Mouse (Mus musculus): Measurements from ENCODE around the gene Cdc20b. TPM values are rescaled to one million over a fixed set of nuclear protein-coding genes. Genes with fewer than 3 reads are reported as not detected.

Cdc20b gene
- polyA plus RNA-seq (2012): not detected in 2 replicates

DNA sequence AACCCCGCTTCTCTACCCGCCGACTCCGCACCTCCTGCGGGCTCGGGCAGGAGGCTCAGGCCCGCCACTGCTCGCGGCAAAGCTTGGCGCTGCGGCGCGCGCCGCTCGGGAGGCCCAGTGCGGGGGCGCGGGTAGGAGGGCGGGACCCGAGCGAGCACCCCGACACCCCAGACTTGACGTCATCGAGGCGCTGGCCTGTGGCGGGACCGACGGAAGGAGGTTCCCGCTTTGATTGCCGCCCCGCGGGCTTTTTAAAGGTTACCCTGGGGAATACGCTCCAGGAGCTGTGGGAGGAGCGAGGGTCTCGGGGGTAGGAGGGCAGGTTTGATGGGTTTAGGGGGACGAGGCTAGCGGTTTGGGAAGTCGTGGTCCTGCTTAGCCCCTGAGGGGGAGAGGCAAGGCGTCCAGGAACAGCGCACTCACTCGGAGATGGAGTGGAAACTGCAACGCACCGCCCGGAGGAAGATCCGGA is at the start of gene Cdc20b:
Cdc20b (plus strand) TSS at position 162 of the 472 bp plus-strand sequence.
- TF ChIP-seq GATA1 (IDR thresholded peaks at IDR 0.05; ENCODE audit: low read length): no peak

DNA sequence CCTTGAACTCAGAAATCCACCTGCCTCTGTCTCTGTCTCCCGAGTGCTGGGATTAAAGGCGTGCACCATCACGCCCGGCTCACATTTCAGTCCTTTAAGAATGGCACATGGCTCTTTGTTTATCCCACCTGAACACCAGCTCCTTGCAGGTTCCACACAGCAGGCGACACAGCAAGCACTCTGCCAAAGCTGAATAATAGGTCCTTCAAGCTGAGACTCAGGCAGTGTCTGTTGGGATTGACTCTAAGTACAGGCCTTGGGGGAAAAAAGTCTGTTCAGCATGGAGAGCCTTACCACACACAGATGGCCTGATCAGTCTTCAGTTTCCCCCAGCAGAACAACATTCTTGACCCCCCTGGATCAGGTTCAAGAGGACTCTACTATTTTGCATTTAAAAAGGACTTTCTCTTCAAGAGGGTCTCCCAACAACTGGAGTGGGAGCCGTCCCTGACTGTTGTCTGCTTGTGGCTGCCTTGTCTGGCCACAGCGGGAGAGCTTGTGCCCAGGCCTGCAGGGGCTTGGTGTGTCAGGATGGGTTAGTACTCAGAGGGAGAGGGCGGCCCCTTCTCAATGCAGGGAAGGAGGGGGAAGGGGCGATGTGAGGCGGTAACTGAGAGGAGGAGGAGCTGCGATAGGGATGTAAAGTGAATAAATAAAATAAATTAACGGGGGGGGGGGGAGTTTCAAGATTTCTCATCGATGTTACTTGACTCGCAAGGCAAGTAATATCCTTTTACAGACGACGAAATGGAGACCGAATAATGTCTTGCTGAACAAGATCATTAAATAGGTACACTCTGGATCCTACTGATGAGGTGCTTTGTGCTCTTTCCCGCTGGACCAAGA is 49.1 kb upstream of the Cdc20b start:
- TF ChIP-seq GATA1 (IDR thresholded peaks at IDR 0.05; ENCODE audit: low read length): no peak

DNA sequence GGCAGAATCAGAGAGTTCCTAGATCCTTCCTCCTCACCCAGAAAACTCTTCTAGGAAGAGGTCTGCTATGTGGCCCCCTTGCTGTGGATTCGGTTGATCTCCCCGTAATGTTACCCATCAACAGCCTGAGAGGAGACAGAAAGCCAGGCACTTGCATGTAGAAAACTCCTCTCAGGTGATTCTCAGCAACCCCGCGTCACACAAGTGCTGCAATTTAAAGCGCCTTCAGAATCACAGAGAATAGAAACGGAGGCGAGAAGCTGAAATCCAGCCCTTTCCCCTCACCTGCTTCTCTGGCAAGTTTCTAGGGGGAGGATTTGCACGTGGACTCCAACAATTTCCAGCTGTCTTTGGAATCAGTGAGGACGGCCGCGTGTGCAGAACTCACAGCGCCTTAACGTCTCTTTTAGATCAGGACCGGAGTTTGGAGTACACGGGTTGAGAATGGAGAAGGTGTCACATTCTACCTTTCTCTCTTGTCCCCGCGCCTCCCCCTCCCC is 48.4 kb upstream of the Cdc20b start:
- no peak for TF ChIP-seq GATA1 (IDR thresholded peaks at IDR 0.05; ENCODE audit: low read length)

DNA sequence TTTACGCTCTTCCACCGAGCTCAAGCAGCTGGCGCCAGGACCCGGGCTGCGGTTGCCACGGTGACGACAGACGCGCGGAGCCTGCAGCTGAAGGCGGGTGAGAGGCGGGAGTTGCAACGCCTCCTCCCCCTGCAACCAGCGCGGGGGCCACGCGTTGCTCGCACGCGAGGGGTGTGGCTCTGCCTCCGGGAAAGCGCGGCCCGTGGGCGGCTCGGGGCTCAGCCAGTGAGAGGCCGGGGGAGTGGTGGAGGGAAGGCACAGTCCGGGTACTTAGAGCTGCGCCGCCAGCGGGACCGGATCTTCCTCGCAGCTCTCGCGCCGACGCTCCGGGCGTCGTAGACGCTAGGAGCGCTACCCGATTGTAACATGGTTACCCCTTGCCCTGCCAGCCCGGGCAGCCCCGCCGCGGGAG is 47.4 kb upstream of the Cdc20b start, which contains the start of gene Ccno:
Ccno (plus strand) TSS at position 271 of the 412 bp plus-strand sequence.
- TF ChIP-seq GATA1 (IDR thresholded peaks at IDR 0.05; ENCODE audit: low read length): no peak

DNA sequence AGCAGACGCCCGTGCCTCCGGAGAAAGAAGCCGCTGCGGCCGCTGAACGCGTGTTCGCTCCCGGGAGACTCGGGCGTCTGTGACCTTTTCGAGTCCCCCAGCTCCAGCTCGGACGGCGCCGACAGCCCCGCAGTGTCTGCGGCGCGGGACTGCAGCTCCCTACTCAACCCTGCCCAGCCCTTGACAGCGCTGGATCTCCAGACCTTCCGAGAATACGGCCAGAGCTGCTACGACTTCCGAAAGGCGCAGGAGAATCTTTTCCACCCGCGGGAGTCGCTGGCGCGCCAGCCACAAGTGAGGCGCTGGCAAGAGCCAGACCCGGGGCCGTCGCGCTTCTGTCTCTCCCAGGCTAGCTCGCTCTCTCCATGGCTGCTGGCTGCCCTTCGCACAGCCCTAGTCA is 46.9 kb upstream of the Cdc20b start:
- no peak for TF ChIP-seq GATA1 (IDR thresholded peaks at IDR 0.05; ENCODE audit: low read length)

DNA sequence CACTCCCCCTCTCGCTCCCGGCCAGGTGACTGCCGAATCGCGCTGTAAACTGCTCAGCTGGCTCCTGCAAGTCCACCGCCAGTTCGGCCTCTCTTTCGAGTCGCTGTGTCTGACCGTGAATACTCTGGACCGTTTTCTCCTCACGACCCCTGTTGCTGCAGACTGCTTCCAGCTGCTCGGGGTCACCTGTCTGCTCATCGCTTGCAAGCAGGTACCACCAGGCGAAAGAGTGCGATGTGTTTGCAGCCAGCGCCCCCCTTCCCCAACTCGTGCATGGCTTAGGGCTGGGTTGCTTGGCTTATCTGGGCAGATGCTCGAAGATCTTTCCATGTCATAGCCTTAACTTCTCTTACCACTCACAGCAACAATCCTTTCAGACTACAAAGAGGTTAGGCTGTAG is 46.0 kb upstream of the Cdc20b start:
- TF ChIP-seq GATA1 (IDR thresholded peaks at IDR 0.05; ENCODE audit: low read length): no peak

DNA sequence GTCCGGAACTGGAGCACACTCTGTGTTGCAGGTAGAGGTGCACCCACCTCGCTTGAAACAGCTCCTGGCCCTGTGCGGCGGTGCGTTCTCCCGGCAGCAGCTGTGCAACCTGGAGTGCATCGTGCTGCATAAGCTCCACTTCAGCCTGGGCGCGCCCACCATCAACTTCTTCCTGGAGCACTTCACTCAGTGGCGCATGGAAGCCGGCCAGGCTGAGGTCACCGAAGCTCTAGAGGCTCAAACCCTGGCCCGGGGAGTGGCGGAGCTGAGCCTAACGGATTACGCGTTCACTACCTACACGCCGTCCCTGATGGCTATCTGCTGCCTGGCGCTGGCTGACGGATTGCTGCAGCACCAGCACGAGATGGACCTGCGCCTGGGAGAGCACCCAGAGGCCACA is 45.4 kb upstream of the Cdc20b start:
- no peak for TF ChIP-seq GATA1 (IDR thresholded peaks at IDR 0.05; ENCODE audit: low read length)

DNA sequence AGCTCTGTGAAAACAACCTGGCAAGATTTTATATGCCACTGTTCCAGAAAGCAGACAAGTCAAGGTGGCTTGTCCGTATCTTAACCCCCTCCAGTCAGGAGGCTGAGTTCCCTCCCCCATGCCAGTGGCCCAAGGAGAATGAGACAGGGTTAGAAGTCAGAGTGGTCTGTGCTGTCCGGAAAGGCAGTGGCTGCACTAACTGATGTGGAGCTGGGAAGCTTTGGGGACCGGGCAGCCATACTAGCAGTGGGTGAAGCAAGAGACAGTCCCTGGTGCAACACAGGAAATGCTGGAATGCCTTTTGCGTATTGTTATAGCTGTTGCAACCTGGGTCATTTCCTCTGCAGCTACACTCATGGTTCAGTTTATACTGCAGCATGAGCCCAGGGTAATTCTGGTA is 44.6 kb upstream of the Cdc20b start:
- TF ChIP-seq GATA1 (IDR thresholded peaks at IDR 0.05; ENCODE audit: low read length): no peak

DNA sequence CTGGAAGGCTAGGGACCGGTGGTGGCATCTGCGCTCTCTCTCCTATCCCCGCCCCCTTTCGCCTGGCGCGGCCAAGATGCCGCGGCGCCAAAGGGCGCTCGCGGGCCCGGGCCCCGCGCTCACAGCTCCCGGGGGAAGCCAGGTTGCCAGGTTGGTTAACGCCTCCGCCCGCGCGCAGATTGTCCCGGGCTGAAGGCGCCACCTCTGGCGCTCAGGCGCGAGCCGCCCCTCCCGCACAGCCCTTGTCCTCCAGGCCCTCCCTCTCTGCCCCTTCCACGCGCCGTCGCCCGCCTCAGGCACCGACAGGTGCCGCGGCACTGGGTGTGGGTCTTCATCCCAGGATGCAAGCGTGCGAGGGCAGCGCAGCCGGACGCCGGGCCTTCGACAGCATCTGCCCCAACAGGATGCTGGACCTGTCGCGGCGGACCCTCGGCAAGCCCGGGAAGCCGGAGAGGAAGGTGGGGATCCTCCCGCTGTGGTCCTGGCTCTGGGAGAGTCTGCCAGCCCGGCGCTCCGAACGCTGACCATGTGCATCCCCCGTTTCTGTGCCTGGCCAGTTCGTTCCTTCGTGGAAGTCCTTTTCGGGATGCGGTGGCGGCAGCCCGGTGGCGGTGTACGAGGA is 41.3 kb upstream of the Cdc20b start, which contains the start of gene Mcidas:
Mcidas (plus strand) TSS at position 315 of the 622 bp plus-strand sequence.
- no peak for TF ChIP-seq GATA1 (IDR thresholded peaks at IDR 0.05; ENCODE audit: low read length)

DNA sequence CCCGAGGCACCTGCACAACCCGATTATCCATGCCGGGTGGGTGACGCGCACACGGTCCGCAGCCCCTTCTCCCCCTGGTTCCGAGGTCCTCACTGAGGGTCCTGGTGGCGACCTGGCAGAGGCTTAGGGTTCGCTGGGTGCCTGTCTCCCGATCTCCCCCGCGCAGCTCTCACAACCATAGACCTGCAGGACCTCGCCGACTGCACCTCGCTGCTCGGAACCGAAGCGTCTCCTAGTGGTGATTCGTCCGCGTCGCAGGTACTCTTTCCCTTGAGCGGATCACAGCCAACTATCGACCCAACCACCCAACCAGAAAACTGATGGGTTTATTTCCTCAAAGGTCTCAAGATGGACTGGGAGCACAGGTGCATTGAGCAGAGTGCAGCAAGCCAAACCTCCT is 40.7 kb upstream of the Cdc20b start:
- no peak for TF ChIP-seq GATA1 (IDR thresholded peaks at IDR 0.05; ENCODE audit: low read length)

DNA sequence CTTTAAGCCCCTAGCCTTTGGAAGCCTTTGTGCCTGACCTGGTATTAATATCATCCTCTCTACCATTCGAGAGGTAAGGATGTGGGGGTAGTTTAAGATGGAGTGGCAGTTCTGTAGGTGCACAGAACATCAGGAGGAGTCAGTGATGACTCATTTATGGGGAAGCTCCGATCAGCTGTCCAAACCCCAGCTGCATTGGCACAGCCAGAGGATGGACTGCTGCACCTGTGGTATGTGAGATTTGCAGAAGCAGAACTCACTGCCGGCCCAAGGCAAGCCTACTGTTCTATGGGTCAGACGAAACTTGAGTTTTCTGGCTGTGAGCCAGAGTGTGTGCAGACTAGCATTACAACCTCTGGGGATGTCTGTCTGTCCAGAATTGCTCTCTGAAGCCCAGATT is 38.5 kb upstream of the Cdc20b start:
- no peak for TF ChIP-seq GATA1 (IDR thresholded peaks at IDR 0.05; ENCODE audit: low read length)

DNA sequence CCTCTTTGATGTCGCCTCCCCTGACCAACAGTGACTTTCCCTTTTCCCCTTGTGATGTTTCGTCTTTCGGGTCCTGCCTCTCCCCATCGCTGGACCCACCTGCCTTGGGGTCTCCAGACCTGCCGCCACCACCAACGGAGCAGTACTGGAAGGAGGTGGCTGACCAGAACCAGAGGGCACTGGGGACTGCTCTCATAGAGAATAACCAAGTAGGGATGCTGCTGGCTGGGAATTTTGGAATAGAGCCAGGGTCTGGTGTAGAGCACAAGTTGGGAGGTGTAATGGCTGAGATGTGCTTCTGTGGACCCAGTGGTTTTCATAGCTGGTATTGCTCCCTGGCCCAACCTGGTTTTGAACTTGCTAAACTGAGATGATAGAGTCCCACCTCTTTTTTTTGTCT is 37.5 kb upstream of the Cdc20b start:
- no peak for TF ChIP-seq GATA1 (IDR thresholded peaks at IDR 0.05; ENCODE audit: low read length)

DNA sequence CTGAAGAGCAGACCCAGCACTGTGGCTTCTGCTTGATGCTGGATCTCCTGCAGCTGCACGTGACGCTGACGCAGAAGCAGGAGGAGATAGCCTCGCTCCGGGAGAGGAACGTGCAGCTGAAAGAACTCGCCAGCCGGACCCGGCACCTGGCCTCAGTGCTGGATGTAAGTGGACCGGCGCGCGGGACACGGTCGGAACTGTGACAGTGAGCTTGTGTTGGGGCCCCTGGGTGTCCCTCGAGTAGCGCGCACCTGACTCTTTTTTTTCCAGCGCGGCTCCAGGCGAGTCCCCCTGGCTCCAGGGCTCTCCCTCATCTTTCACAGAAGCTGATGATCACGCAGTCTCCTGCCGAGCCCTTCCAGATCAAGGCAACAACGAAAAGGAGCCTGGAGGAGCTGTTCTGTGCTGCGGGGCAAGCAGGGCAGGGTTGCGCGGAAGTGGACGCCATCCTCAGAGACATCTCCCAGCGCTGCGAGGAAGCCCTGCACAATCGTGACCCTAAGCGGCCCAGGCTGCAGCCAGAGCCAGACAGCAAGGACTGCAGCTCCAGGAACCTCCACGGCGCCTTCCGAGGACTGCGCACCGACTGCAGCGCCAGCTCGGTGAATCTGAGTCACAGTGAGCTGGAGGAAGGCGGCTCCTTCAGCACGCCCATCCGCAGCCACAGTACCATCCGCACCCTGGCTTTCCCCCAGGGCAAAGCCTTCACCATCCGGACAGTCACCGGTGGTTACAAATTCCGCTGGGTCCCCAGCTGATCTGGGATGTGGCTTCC is 36.3 kb upstream of the Cdc20b start:
- no peak for TF ChIP-seq GATA1 (IDR thresholded peaks at IDR 0.05; ENCODE audit: low read length)

DNA sequence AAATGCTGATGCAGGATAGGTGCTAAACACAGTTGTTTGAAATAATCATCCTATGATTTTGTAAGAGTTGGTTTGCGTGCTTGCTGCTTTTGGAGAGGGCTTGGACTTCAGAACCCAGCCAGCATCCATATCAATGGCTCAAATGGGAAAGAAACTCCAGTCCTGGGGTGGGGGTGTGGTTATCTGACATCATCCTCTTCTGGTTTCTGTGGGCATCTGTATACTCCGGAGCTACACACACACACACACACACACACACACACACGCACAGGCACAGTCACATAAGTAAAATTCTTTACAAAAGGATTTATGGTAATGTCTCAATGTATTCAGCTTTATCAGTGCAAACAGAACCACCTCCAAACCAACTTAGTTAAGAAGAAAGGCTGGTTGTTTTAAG is 34.8 kb upstream of the Cdc20b start:
- no peak for TF ChIP-seq GATA1 (IDR thresholded peaks at IDR 0.05; ENCODE audit: low read length)

DNA sequence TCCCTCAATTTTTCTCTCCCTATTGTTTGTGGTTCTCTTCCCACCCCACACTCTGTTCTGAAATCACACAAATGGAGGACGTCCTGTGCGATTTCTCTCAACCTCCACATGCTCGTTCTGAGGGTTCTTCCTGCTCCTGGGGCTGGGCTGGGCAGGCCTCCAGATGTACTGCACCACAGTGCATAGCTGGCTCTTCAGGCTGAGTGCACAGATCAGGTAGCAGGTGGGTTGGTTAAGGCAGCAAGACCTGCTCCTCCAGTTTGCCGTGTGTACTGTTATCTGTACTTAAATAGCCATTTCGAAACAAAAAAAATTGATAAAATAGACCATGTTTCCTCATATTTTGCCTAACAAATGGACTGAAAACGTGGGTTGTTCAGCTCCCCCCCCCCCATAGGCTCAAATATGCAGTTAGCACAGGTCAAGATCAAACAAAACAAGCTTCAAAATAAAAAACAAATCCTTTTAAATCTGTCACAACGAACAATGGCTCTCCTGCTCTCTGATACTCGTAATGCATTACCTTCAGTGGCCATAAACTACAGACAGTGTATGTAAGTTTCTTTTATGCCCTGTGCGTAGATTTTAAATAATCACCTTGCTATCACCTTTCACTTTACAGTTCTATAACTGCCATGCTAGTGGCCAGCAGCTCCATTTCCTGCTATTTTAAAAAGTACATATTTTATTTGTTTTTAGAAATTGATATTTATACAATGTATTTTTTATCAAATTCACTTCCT is 34.2 kb upstream of the Cdc20b start:
- TF ChIP-seq GATA1 (IDR thresholded peaks at IDR 0.05; ENCODE audit: low read length): no peak
